Mouse (Mus musculus) G1E (cell line): ENCODE measurements around the gene Tmem91. TPM values are rescaled to one million over a fixed set of nuclear protein-coding genes. Genes with fewer than 3 reads are reported as not detected.

Experiments used
- ATAC-seq: 2 replicates; pipeline ENCODE4 v1.8.0; 2016; ENCODE audit warnings: mild to moderate bottlenecking; ENCODE audit not compliant: insufficient number of reproducible peaks, poor library complexity, low FRiP score, severe bottlenecking; ENCODE audit errors: extremely low read depth
- DNase-seq: peaks from one replicate; pipeline ENCODE4 v3.0.0; 2012; ENCODE audit warnings: low spot score
- H3K27me3 ChIP-seq: 2 replicates; pipeline ENCODE4 v1.6.1; 2012; ENCODE audit warnings: mild to moderate bottlenecking, low read length, inconsistent platforms; ENCODE audit not compliant: insufficient read depth
- H3K36me3 ChIP-seq: replicated peaks from 2 replicates; pipeline ENCODE3; 2012; ENCODE audit warnings: mild to moderate bottlenecking, inconsistent platforms
- H3K4me1 ChIP-seq: 2 replicates; pipeline ENCODE4 v1.6.1; 2012; ENCODE audit warnings: low read depth, low read length, inconsistent platforms, mixed read lengths; ENCODE audit not compliant: insufficient read depth
- H3K4me3 ChIP-seq: 2 replicates; pipeline ENCODE4 v1.5.1; 2012; ENCODE audit warnings: low read depth, mild to moderate bottlenecking, inconsistent platforms, low read length, moderate library complexity, mixed read lengths
- H3K9me3 ChIP-seq: replicated peaks from 2 replicates; pipeline ENCODE4 v1.6.1; 2012; ENCODE audit warnings: inconsistent platforms
- CTCF ChIP-seq: IDR thresholded peaks from 2 replicates; pipeline ENCODE4 v1.5.1; 2012; ENCODE audit warnings: low read depth, low read length, inconsistent platforms, mixed read lengths
- GATA1 ChIP-seq: IDR thresholded peaks from 2 replicates; pipeline ENCODE4 v1.6.1; 2012; ENCODE audit warnings: borderline replicate concordance, low read length, inconsistent platforms, mixed read lengths
- GATA2 ChIP-seq: IDR thresholded peaks from 2 replicates; pipeline ENCODE4 v1.6.1; 2012; ENCODE audit warnings: low read depth, low read length, inconsistent platforms, borderline replicate concordance
- POLR2AphosphoS5 ChIP-seq: IDR thresholded peaks from 2 replicates; pipeline ENCODE4 v1.6.1; 2012; ENCODE audit warnings: low read depth, low read length, inconsistent platforms; ENCODE audit not compliant: insufficient replicate concordance
- TAL1 ChIP-seq: conservative IDR thresholded peaks from 2 replicates; pipeline ENCODE4 v1.6.1; 2012; ENCODE audit warnings: low read depth, low read length, inconsistent platforms, mixed read lengths
- polyA plus RNA-seq: library from polyadenylated mRNA; stranded (reverse); fragments of >175 nt; gene quantifications from 2 replicates; pipeline ENCODE4 v1.2.3, GENCODE M21; 2012
- total RNA-seq, 2 experiments: library from RNA; stranded (forward) in 1 of 2; stranded (reverse) in 1 of 2; fragments of 200-1000 nt in 1 of 2; fragments of >200 nt in 1 of 2; fragmentation: Nextera tagmentation in 1 of 2; gene quantifications; 2 replicates each; pipeline ENCODE4 v1.2.3; 2014 to 2017

Tmem91 gene
- total and polyA plus RNA-seq, 3 experiments = 2.2 to 8.6 (median 3.6) TPM

DNA sequence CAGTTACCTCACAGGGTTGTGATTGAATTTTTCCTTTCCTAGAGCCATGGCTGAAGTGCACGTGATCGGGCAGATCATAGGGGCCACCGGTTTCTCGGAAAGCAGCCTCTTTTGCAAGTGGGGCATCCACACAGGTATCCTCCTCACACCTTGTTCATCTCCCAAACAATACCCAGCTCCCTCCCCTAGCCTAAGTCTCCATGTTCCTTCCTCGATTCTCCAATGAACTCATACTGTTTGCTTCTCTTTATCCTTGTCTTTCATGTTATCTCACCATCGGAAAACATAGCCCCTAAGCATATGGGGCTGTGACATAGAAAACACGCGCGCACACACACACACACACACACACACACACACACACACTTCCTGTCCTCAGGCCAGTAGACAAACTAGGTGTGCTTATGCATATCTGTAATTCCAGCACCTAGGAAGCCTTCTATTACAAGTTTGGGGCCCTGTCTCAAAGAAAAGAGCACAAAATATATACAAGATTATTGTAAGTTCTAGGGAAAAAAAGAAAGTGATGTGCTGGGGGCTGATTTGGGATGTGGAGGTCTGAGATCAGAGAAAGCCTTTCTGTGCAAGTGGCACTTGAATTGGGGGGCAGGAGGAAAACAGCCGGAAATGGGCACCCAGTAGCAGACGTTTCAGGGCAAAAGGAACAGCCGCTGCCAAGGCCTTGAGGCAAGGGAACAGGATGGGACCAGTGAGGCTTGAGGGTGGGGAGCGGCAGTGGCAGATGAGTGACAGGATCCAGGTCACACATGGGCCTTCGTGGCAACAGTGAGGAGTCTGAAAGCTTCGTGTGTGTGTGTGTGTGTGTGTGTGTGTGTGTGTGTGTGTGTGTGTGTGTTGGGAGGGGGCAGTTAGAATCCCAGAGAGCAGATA, 6.6 kb upstream of the Tmem91 start:
- ATAC-seq (no peak), DNase-seq (no peak)
- peaks cover 81% of the 10 kb centered on the region for H3K4me1 ChIP-seq
- no peak for TF ChIP-seq GATA1
- no peak for TF ChIP-seq CTCF
- H3K9me3 ChIP-seq = no peaks in the 10 kb centered on the region
- peak overlapping the region; percentile 77 for H3K4me3 ChIP-seq
- H3K36me3 ChIP-seq = peaks cover 43% of the 10 kb centered on the region
- H3K27me3 ChIP-seq = no peaks in the 10 kb centered on the region

DNA sequence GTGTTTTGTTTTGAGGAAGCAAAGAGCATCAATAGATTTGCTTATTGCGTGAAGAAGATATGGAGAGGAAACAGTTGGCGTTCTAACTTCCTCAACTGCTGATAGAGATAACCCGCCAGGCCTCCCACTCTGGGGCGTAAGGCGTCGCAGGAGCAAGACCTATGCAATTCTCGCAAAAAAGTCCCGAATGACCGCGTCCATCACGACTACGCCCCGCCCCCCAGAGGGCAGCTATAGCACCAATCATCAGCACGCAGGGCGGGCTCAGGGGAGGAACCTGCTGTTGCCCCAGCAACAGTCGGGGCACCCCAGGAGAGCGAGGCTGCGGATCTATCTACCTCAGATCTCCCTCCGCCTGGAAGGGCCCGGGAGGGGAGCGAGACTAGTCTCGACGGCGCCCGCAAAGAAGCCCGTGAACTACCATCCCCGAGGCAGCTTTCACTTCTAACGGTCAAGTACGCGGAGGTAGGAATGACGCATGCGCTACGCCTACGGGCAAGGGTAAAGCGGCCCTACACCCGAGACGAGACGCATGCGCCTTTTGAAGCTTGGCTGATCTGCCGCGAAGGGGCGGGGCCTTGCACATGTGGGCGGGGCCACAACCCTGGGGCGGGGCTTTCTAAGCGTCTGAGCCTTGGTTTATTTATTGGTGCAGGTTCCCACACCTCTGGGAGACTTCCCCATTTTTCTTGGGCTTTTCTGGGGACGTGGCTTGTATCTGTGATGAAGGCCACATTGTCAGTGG, 5.7 kb upstream of the Tmem91 start, which contains the start of gene B9d2:
TSS of gene B9d2 (plus strand) at position 267 of the 745 bp plus-strand sequence.
- Histone ChIP-seq H3K4me1 (peaks cover 73% of the 10 kb centered on the region), H3K36me3 (peaks cover 36% of the 10 kb centered on the region), H3K9me3 (no peaks in the 10 kb centered on the region), H3K4me3 (peak within 1 kb of the TSS; percentile 77), H3K27me3 (no peaks in the 10 kb centered on the region)
- peak; percentile 85 for DNase-seq
- peak; percentile 62 for ATAC-seq
- TF ChIP-seq GATA1 (no peak), TAL1 (peak; percentile 83)

DNA sequence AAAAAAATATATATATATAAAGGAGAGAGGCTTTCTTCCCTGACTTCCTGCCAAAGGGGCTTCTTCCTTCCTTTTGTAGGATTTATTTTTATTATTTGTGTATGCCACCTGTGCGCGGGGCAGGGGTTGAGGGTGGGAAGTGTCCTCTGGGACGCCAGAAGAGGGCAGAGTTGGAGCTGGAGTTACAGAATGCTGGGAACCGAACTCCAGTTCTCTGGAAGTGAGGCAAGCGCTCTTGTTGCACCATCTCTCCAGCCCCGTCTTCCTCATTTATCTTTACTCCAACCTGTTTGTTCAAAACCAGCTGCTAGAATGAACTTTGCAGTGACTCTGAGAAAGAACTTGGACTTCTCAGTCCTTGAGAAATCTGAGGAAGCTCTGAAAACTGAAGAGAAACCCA, 5.0 kb upstream of the Tmem91 start:
- H3K27me3 ChIP-seq = peaks cover under 1% of the 10 kb centered on the region; the same call in 1 of the 2 replicates
- H3K4me1 ChIP-seq = peaks cover 68% of the 10 kb centered on the region
- peaks cover 28% of the 10 kb centered on the region for H3K36me3 ChIP-seq
- ATAC-seq = no peak
- no peak for DNase-seq
- no peaks in the 10 kb centered on the region for H3K9me3 ChIP-seq
- H3K4me3 ChIP-seq = peak overlapping the region; percentile 77; the same call in 1 of the 2 replicates
- TF ChIP-seq CTCF (no peak), TAL1 (no peak), GATA1 (no peak)

DNA sequence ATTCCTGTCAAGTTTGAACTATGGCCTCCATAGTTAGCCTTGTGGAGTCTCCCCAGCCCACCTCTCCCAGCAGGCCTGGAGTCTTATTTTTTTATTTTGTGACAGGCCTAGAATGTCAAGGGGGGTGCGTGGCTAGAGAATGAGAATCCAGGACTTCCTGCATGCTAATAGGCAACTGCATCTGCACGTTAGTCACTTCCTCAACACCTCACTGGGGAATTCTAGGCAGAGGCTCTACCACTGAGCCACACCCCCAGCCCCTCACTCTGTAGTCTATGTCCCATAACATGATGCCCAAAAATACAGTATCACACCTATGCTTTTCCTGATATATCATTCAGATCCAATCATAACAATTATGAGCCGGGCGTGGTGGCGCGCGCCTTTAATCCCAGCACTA, 2.0 kb upstream of the Tmem91 start:
- Histone ChIP-seq H3K9me3 (no peaks in the 10 kb centered on the region), H3K4me3 (no peak overlapping the region), H3K27me3 (peaks cover 9% of the 10 kb centered on the region; the same call in 1 of the 2 replicates), H3K36me3 (peaks cover 12% of the 10 kb centered on the region), H3K4me1 (peaks cover 49% of the 10 kb centered on the region)
- TF ChIP-seq TAL1 = no peak
- TF ChIP-seq CTCF = no peak
- TF ChIP-seq GATA1 = no peak
- no peak for TF ChIP-seq GATA2
- TF ChIP-seq POLR2AphosphoS5 = no peak
- DNase-seq = no peak
- no peak for ATAC-seq

DNA sequence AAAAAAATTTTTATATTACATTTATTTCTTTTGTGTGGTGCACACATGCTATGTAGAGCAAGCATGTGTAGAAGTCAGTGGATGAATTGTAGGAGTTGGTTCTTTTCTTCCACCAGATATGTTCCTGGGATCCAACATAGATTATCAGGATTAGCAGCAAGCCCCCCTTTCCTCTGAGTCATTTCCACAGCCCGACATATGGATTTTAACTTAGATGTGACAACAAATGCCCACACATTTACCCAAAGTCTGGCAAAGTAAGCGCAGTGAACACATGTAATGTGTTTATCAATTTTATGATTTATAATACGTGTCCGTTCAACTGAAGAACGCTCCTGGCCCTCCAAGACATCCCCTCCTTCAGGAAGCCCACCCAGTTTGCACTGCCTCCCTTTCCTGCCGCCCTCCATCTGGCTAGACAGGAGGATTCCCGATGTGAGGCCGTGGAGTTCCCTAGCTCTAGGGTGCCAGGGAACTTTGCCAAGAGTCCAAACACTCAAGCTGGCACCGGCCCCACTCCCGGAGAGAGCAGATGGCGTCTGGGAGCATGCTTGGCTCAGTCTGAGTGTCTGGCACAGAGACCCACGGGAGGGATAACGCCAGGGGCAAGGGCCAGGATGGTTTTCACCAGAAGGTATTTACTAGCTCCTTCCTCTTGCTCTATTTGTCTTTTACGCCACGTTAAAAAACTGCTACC, 1.3 kb upstream of the Tmem91 start:
- DNase-seq = no peak
- H3K4me3 ChIP-seq = no peak overlapping the region
- TF ChIP-seq POLR2AphosphoS5 = no peak
- no peak for TF ChIP-seq TAL1
- no peak for TF ChIP-seq GATA2
- TF ChIP-seq GATA1 = no peak
- no peak for TF ChIP-seq CTCF
- H3K27me3 ChIP-seq = peaks cover 9% of the 10 kb centered on the region; the same call in 1 of the 2 replicates
- H3K36me3 ChIP-seq = peaks cover 14% of the 10 kb centered on the region
- no peak for ATAC-seq
- H3K9me3 ChIP-seq = no peaks in the 10 kb centered on the region
- peaks cover 41% of the 10 kb centered on the region for H3K4me1 ChIP-seq

DNA sequence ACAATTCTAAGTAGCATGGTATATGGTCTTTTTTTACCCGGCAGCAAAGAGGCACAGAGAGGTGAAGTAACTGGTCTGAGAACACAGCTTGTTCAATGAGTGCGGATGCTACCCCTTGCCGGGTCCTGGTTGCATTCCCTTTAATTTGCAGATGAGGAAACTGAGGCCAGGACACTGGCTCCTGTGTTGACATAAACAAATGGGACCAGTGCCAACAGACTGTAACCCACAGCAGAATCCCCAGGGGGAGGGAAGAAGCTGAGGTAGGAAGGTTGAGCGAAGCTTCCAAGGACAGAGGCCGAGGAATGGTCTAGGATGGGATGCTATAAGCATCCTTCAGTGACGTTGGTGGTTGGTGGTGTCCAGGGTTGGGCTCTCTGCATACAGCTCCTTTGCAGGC, 439 bp upstream of the Tmem91 start:
- ATAC-seq (no peak), DNase-seq (no peak)
- H3K4me1 ChIP-seq = peaks cover 40% of the 10 kb centered on the region
- TF ChIP-seq GATA2 (no peak), TAL1 (no peak), CTCF (no peak), GATA1 (no peak), POLR2AphosphoS5 (no peak)
- H3K36me3 ChIP-seq = peaks cover 23% of the 10 kb centered on the region
- H3K27me3 ChIP-seq = peaks cover 9% of the 10 kb centered on the region; the same call in 1 of the 2 replicates
- no peak overlapping the region for H3K4me3 ChIP-seq
- no peaks in the 10 kb centered on the region for H3K9me3 ChIP-seq
